Mouse (Mus musculus) C2C12 (cell line): ENCODE measurements at regions not wholly inside any gene's neighbourhood (a gene's known extent, or its start where the extent isn't known, plus 50 kb on each side); places are given as distances from the start of the nearest gene placed in this dataset.

Experiments
- CEBPB ChIP-seq: IDR thresholded peaks from one replicate; pipeline ENCODE4 v1.6.1; 2011; ENCODE audit warnings: low read depth, mild to moderate bottlenecking, control low read depth, moderate library complexity
- CTCF ChIP-seq: IDR thresholded peaks from one replicate; pipeline ENCODE4 v1.5.1; 2011; ENCODE audit not compliant: control insufficient read depth, insufficient read depth, insufficient read length
- MAX ChIP-seq: IDR thresholded peaks from one replicate; pipeline ENCODE4 v1.6.1; 2011; ENCODE audit warnings: mild to moderate bottlenecking, control low read depth

- no peak for TF ChIP-seq CTCF
- no peak for TF ChIP-seq MAX
- TF ChIP-seq CEBPB: no peak
These were observed 81.1 kb upstream of the Gpc5 start for GRCm38 (mm10) chr14:115010877-115011276.
